Mouse (Mus musculus) midbrain, embryonic 13.5 days (tissue): ENCODE measurements around the gene Auts2. TPM values are rescaled to one million over a fixed set of nuclear protein-coding genes. Genes with fewer than 3 reads are reported as not detected.
A peak's percentile ranks its signal among the peaks of the same experiment; 100 is the strongest.

Experiments used
- ATAC-seq: fragments of 200-750 bp; cut with Nextera tagmentation; 2 replicates; pipeline ENCODE4 v1.8.0; 2017; ENCODE audit warnings: mild to moderate bottlenecking, moderate TSS enrichment, moderate library complexity
- H3K27ac ChIP-seq: fragments of 300-500 bp; sonication (generic); 2 replicates; pipeline ENCODE4 v1.5.1; 2015; ENCODE audit warnings: inconsistent platforms, mild to moderate bottlenecking, moderate library complexity
- H3K27me3 ChIP-seq: fragments of 300-500 bp; sonication (generic); 2 replicates; pipeline ENCODE4 v1.6.1; 2015; ENCODE audit warnings: mild to moderate bottlenecking, inconsistent platforms
- H3K36me3 ChIP-seq: fragments of 300-500 bp; sonication (generic); 2 replicates; pipeline ENCODE4 v1.6.1; 2015; ENCODE audit warnings: mild to moderate bottlenecking, inconsistent platforms
- H3K4me1 ChIP-seq: fragments of 300-500 bp; sonication (generic); replicated peaks from 2 replicates; pipeline ENCODE4 v1.6.1; 2015; ENCODE audit warnings: inconsistent platforms
- H3K4me2 ChIP-seq: fragments of 300-500 bp; sonication (generic); replicated peaks from 2 replicates; pipeline ENCODE4 v1.6.1; 2015; ENCODE audit warnings: moderate library complexity, mild to moderate bottlenecking, inconsistent platforms
- H3K4me3 ChIP-seq: fragments of 300-500 bp; sonication (generic); replicated peaks from 2 replicates; pipeline ENCODE4 v1.5.1; 2015; ENCODE audit warnings: mild to moderate bottlenecking, inconsistent platforms
- H3K9ac ChIP-seq: fragments of 300-500 bp; sonication (generic); replicated peaks from 2 replicates; pipeline ENCODE4 v1.6.1; 2015; ENCODE audit warnings: mild to moderate bottlenecking, inconsistent platforms
- H3K9me3 ChIP-seq: fragments of 300-500 bp; sonication (generic); 2 replicates; pipeline ENCODE4 v1.6.1; 2016; ENCODE audit warnings: mild to moderate bottlenecking, inconsistent platforms
- WGBS: fragments of 180-500 bp; shearing (Covaris S2); methylation state at CpG from one replicate; pipeline ENCODE4 v1.1.7; 2015; 5-methylcytosine and 5-hydroxymethylcytosine counted together
- polyA plus RNA-seq: library from polyadenylated mRNA; unstranded; fragments of >200 nt; fragmentation: Nextera tagmentation; extraction: Ambion mirVana; gene quantifications from 2 replicates; pipeline ENCODE4 v1.2.1, GENCODE M21; 2015

Auts2 gene
- polyA plus RNA-seq, 1 experiment from 2014 or later, result 76.2 TPM

GRCm38 (mm10) chr5:132265015-132265414, 278.1 kb downstream of the Auts2 start:
- no peak for ATAC-seq
- no peaks in the 10 kb centered on the region for H3K27me3 ChIP-seq
- no peak overlapping the region for H3K27ac ChIP-seq

GRCm38 (mm10) chr5:132261750-132262149, 281.4 kb downstream of the Auts2 start:
- Histone ChIP-seq H3K36me3 (no peaks in the 10 kb centered on the region), H3K4me3 (no peak overlapping the region), H3K27ac (no peak overlapping the region), H3K9me3 (no peaks in the 10 kb centered on the region), H3K9ac (no peak overlapping the region), H3K4me1 (peaks cover 28% of the 10 kb centered on the region), H3K4me2 (no peak overlapping the region), H3K27me3 (no peaks in the 10 kb centered on the region)
- 94% methylated on average over 1 of the region's 1 CpGs for WGBS
- ATAC-seq, result no peak

More at GRCm38 (mm10) chr5:132265015-132265414, 278.1 kb downstream of the Auts2 start:
- Histone ChIP-seq H3K9ac (no peak overlapping the region), H3K4me3 (no peak overlapping the region), H3K36me3 (no peaks in the 10 kb centered on the region), H3K9me3 (no peaks in the 10 kb centered on the region), H3K4me1 (peaks cover 35% of the 10 kb centered on the region), H3K4me2 (no peak overlapping the region)
- WGBS, result 33% methylated on average over 1 of the region's 1 CpGs

GRCm38 (mm10) chr5:132258882-132259281, 284.3 kb downstream of the Auts2 start:
- ATAC-seq, result no peak
- no peak overlapping the region for H3K27ac ChIP-seq
- peaks cover 7% of the 10 kb centered on the region for H3K4me1 ChIP-seq
- H3K4me2 ChIP-seq, result no peak overlapping the region
- H3K9ac ChIP-seq, result no peak overlapping the region
- H3K36me3 ChIP-seq, result no peaks in the 10 kb centered on the region
- no peaks in the 10 kb centered on the region for H3K9me3 ChIP-seq
- 94% methylated on average over 11 of the region's 11 CpGs for WGBS
- no peak overlapping the region for H3K4me3 ChIP-seq
- H3K27me3 ChIP-seq, result no peaks in the 10 kb centered on the region

- H3K4me3 ChIP-seq, result no peak overlapping the region
- no peak for ATAC-seq
These were observed 287.6 kb downstream of the Auts2 start for GRCm38 (mm10) chr5:132255579-132255978.

GRCm38 (mm10) chr5:132249523-132249922, 293.6 kb downstream of the Auts2 start:
- WGBS, result 67% methylated on average over 11 of the region's 11 CpGs
- Histone ChIP-seq H3K9me3 (no peaks in the 10 kb centered on the region), H3K36me3 (no peaks in the 10 kb centered on the region), H3K27ac (no peak overlapping the region), H3K4me2 (no peak overlapping the region), H3K27me3 (no peaks in the 10 kb centered on the region), H3K4me3 (no peak overlapping the region), H3K9ac (no peak overlapping the region), H3K4me1 (peaks cover 13% of the 10 kb centered on the region)
- ATAC-seq, result no peak

More at GRCm38 (mm10) chr5:132255579-132255978, 287.6 kb downstream of the Auts2 start:
- Histone ChIP-seq H3K27me3 (no peaks in the 10 kb centered on the region), H3K36me3 (no peaks in the 10 kb centered on the region), H3K9ac (no peak overlapping the region), H3K27ac (no peak overlapping the region), H3K4me1 (peaks cover 6% of the 10 kb centered on the region; the same call in 1 of the 2 replicates), H3K4me2 (no peak overlapping the region), H3K9me3 (no peaks in the 10 kb centered on the region)
- WGBS, result 84% methylated on average over 8 of the region's 8 CpGs

GRCm38 (mm10) chr5:132248069-132248468, 295.1 kb downstream of the Auts2 start:
- peaks cover 13% of the 10 kb centered on the region for H3K4me1 ChIP-seq
- H3K27me3 ChIP-seq, result no peaks in the 10 kb centered on the region
- no peak overlapping the region for H3K4me2 ChIP-seq
- H3K4me3 ChIP-seq, result no peak overlapping the region
- no peaks in the 10 kb centered on the region for H3K36me3 ChIP-seq
- no peak overlapping the region for H3K9ac ChIP-seq
- H3K27ac ChIP-seq, result no peak overlapping the region
- 67% methylated on average over 7 of the region's 7 CpGs for WGBS
- no peak for ATAC-seq
- H3K9me3 ChIP-seq, result no peaks in the 10 kb centered on the region

GRCm38 (mm10) chr5:132235460-132235859, 307.7 kb downstream of the Auts2 start:
- Histone ChIP-seq H3K4me3 (no peak overlapping the region), H3K27me3 (no peaks in the 10 kb centered on the region), H3K9ac (no peak overlapping the region), H3K4me2 (no peak overlapping the region), H3K36me3 (no peaks in the 10 kb centered on the region), H3K27ac (no peak overlapping the region), H3K4me1 (peaks cover 20% of the 10 kb centered on the region), H3K9me3 (no peaks in the 10 kb centered on the region)
- ATAC-seq, result no peak
- 78% methylated on average over 5 of the region's 5 CpGs for WGBS

GRCm38 (mm10) chr5:132234471-132234870, 308.7 kb downstream of the Auts2 start:
- Histone ChIP-seq H3K4me3 (no peak overlapping the region), H3K9me3 (no peaks in the 10 kb centered on the region), H3K4me2 (no peak overlapping the region), H3K27me3 (no peaks in the 10 kb centered on the region), H3K9ac (no peak overlapping the region), H3K4me1 (peaks cover 30% of the 10 kb centered on the region), H3K27ac (no peak overlapping the region), H3K36me3 (no peaks in the 10 kb centered on the region)
- no peak for ATAC-seq
- WGBS, result 68% methylated on average over 7 of the region's 7 CpGs

- peaks cover 35% of the 10 kb centered on the region for H3K4me1 ChIP-seq
- H3K9me3 ChIP-seq, result no peaks in the 10 kb centered on the region
- no peak overlapping the region; the same call in 1 of the 2 replicates for H3K9ac ChIP-seq
- H3K4me3 ChIP-seq, result no peak overlapping the region; the same call in 1 of the 2 replicates
- H3K27me3 ChIP-seq, result peaks cover 8% of the 10 kb centered on the region; the same call in 1 of the 2 replicates
- peak; percentile 75 for ATAC-seq
- H3K27ac ChIP-seq, result no peak overlapping the region
- 16% methylated on average over 10 of the region's 10 CpGs for WGBS
- peak overlapping the region; percentile 20; the same call in 1 of the 2 replicates for H3K4me2 ChIP-seq
- no peaks in the 10 kb centered on the region for H3K36me3 ChIP-seq
These were observed 311.7 kb downstream of the Auts2 start for GRCm38 (mm10) chr5:132231280-132232047.

GRCm38 (mm10) chr5:132229644-132230357, 313.3 kb downstream of the Auts2 start:
- Histone ChIP-seq H3K4me2 (0 out of 2 replicates have a peak overlapping the region, but pooled peaks have one; percentile 11), H3K36me3 (no peaks in the 10 kb centered on the region), H3K27ac (0 out of 2 replicates have a peak overlapping the region, but pooled peaks have one; percentile 30), H3K4me3 (no peak overlapping the region), H3K27me3 (peaks cover 8% of the 10 kb centered on the region; the same call in 1 of the 2 replicates), H3K9me3 (no peaks in the 10 kb centered on the region), H3K9ac (no peak overlapping the region), H3K4me1 (peaks cover 37% of the 10 kb centered on the region)
- WGBS, result 7% methylated on average over 8 of the region's 8 CpGs
- ATAC-seq, result peak; percentile 90

- no peak overlapping the region for H3K27ac ChIP-seq
- no peaks in the 10 kb centered on the region for H3K36me3 ChIP-seq
- no peak overlapping the region for H3K4me3 ChIP-seq
- peaks cover 38% of the 10 kb centered on the region for H3K4me1 ChIP-seq
- H3K4me2 ChIP-seq, result no peak overlapping the region
- no peak for ATAC-seq
- H3K9me3 ChIP-seq, result no peaks in the 10 kb centered on the region
- 38% methylated on average over 1 of the region's 1 CpGs for WGBS
- H3K27me3 ChIP-seq, result peaks cover 8% of the 10 kb centered on the region; the same call in 1 of the 2 replicates
- no peak overlapping the region for H3K9ac ChIP-seq
These were observed 314.1 kb downstream of the Auts2 start for GRCm38 (mm10) chr5:132229023-132229422.

- Histone ChIP-seq H3K4me2 (no peak overlapping the region), H3K4me3 (no peak overlapping the region), H3K4me1 (peaks cover 11% of the 10 kb centered on the region; the same call in 1 of the 2 replicates), H3K27ac (no peak overlapping the region), H3K9me3 (no peaks in the 10 kb centered on the region), H3K36me3 (no peaks in the 10 kb centered on the region), H3K27me3 (no peaks in the 10 kb centered on the region), H3K9ac (no peak overlapping the region)
- WGBS, result 79% methylated on average over 12 of the region's 12 CpGs
- ATAC-seq, result no peak
These were observed 322.7 kb downstream of the Auts2 start for GRCm38 (mm10) chr5:132220376-132220930.
